Mouse (Mus musculus): ENCODE measurements around the gene Dnah14. TPM values are rescaled to one million over a fixed set of nuclear protein-coding genes. Genes with fewer than 3 reads are reported as not detected.

Dnah14 gene
- polyA plus RNA-seq, 1 experiment from 2014 or later = 1.4 TPM

GRCm38 (mm10) chr1:181623149-181623680 is 46.9 kb downstream of the Dnah14 start:
- no peak for ATAC-seq (replicated peaks; ENCODE audit: low FRiP score)
- Histone ChIP-seq H3K4me2 (no peak overlapping the region), H3K36me3 (no peaks in the 10 kb centered on the region), H3K4me3 (replicated peaks) (no peak overlapping the region), H3K27ac (no peak overlapping the region), H3K9me3 (replicated peaks) (no peaks in the 10 kb centered on the region), H3K27me3 (no peaks in the 10 kb centered on the region), H3K4me1 (no peaks in the 10 kb centered on the region), H3K9ac (no peak overlapping the region)
- 56% methylated on average over 6 of the region's 6 CpGs for WGBS

GRCm38 (mm10) chr1:181624876-181625275 is 48.5 kb downstream of the Dnah14 start:
- no peak overlapping the region for H3K4me2 ChIP-seq
- WGBS = 77% methylated on average over 8 of the region's 8 CpGs
- no peak overlapping the region for H3K4me3 ChIP-seq (replicated peaks)
- 0 out of 2 replicates have a peak, but pooled peaks cover 3% of the 10 kb centered on the region for H3K4me1 ChIP-seq
- no peak overlapping the region for H3K9ac ChIP-seq
- no peaks in the 10 kb centered on the region for H3K36me3 ChIP-seq
- no peak overlapping the region for H3K27ac ChIP-seq
- ATAC-seq (replicated peaks; ENCODE audit: low FRiP score) = no peak
- H3K9me3 ChIP-seq (replicated peaks) = no peaks in the 10 kb centered on the region
- H3K27me3 ChIP-seq = no peaks in the 10 kb centered on the region

- no peaks in the 10 kb centered on the region for H3K36me3 ChIP-seq
- no peaks in the 10 kb centered on the region for H3K9me3 ChIP-seq (replicated peaks)
- no peak overlapping the region for H3K27ac ChIP-seq
- H3K4me1 ChIP-seq = 0 out of 2 replicates have a peak, but pooled peaks cover 3% of the 10 kb centered on the region
- H3K4me3 ChIP-seq (replicated peaks) = no peak overlapping the region
- WGBS = 61% methylated on average over 6 of the region's 6 CpGs
- H3K4me2 ChIP-seq = no peak overlapping the region
- H3K9ac ChIP-seq = no peak overlapping the region
- ATAC-seq (replicated peaks; ENCODE audit: low FRiP score) = no peak
- no peaks in the 10 kb centered on the region for H3K27me3 ChIP-seq
Measured at GRCm38 (mm10) chr1:181628276-181628675, 51.9 kb downstream of the Dnah14 start.

- H3K36me3 ChIP-seq = no peaks in the 10 kb centered on the region
- WGBS = 70% methylated on average over 4 of the region's 4 CpGs
- H3K27me3 ChIP-seq = no peaks in the 10 kb centered on the region
- H3K9ac ChIP-seq = no peak overlapping the region
- no peak overlapping the region for H3K4me2 ChIP-seq
- no peaks in the 10 kb centered on the region for H3K9me3 ChIP-seq (replicated peaks)
- H3K4me3 ChIP-seq (replicated peaks) = no peak overlapping the region
- H3K4me1 ChIP-seq = 0 out of 2 replicates have a peak, but pooled peaks cover 3% of the 10 kb centered on the region
- no peak for ATAC-seq (replicated peaks; ENCODE audit: low FRiP score)
- H3K27ac ChIP-seq = no peak overlapping the region
Measured at GRCm38 (mm10) chr1:181631371-181631770, 55.0 kb downstream of the Dnah14 start.

GRCm38 (mm10) chr1:181637997-181638713 is 61.8 kb downstream of the Dnah14 start:
- no peak overlapping the region for H3K27ac ChIP-seq
- no peaks in the 10 kb centered on the region for H3K36me3 ChIP-seq
- no peaks in the 10 kb centered on the region for H3K27me3 ChIP-seq
- ATAC-seq (replicated peaks; ENCODE audit: low FRiP score) = no peak
- no peak overlapping the region for H3K4me3 ChIP-seq (replicated peaks)
- 82% methylated on average over 12 of the region's 12 CpGs for WGBS
- no peak overlapping the region for H3K4me2 ChIP-seq
- H3K4me1 ChIP-seq = no peaks in the 10 kb centered on the region
- H3K9me3 ChIP-seq (replicated peaks) = no peaks in the 10 kb centered on the region
- no peak overlapping the region for H3K9ac ChIP-seq

GRCm38 (mm10) chr1:181640383-181640782 is 64.0 kb downstream of the Dnah14 start:
- ATAC-seq (replicated peaks; ENCODE audit: low FRiP score) = no peak
- Histone ChIP-seq H3K4me1 (no peaks in the 10 kb centered on the region), H3K4me2 (no peak overlapping the region), H3K27me3 (no peaks in the 10 kb centered on the region), H3K27ac (no peak overlapping the region), H3K4me3 (replicated peaks) (no peak overlapping the region), H3K9ac (no peak overlapping the region), H3K9me3 (replicated peaks) (no peaks in the 10 kb centered on the region), H3K36me3 (no peaks in the 10 kb centered on the region)
- WGBS = 81% methylated on average over 2 of the region's 2 CpGs

- H3K4me3 ChIP-seq (replicated peaks) = no peak overlapping the region
- H3K27me3 ChIP-seq = no peaks in the 10 kb centered on the region
- 54% methylated on average over 8 of the region's 8 CpGs for WGBS
- H3K27ac ChIP-seq = no peak overlapping the region
- no peaks in the 10 kb centered on the region for H3K9me3 ChIP-seq (replicated peaks)
- no peaks in the 10 kb centered on the region for H3K36me3 ChIP-seq
- H3K4me1 ChIP-seq = no peaks in the 10 kb centered on the region
- no peak overlapping the region for H3K9ac ChIP-seq
- H3K4me2 ChIP-seq = no peak overlapping the region
- no peak for ATAC-seq (replicated peaks; ENCODE audit: low FRiP score)
Measured at GRCm38 (mm10) chr1:181647467-181647866, 71.1 kb downstream of the Dnah14 start.

- no peaks in the 10 kb centered on the region for H3K9me3 ChIP-seq (replicated peaks)
- WGBS = 48% methylated on average over 3 of the region's 3 CpGs
- no peak overlapping the region for H3K4me3 ChIP-seq (replicated peaks)
- no peak overlapping the region for H3K27ac ChIP-seq
- no peak overlapping the region for H3K9ac ChIP-seq
- no peak overlapping the region for H3K4me2 ChIP-seq
- no peaks in the 10 kb centered on the region for H3K4me1 ChIP-seq
- H3K27me3 ChIP-seq = no peaks in the 10 kb centered on the region
- no peaks in the 10 kb centered on the region for H3K36me3 ChIP-seq
- no peak for ATAC-seq (replicated peaks; ENCODE audit: low FRiP score)
Measured at GRCm38 (mm10) chr1:181653481-181653880, 77.1 kb downstream of the Dnah14 start.

- H3K27ac ChIP-seq = no peak overlapping the region
- no peaks in the 10 kb centered on the region for H3K4me1 ChIP-seq
- H3K4me3 ChIP-seq (replicated peaks) = no peak overlapping the region
- H3K9ac ChIP-seq = no peak overlapping the region
- no peak for ATAC-seq (replicated peaks; ENCODE audit: low FRiP score)
- H3K27me3 ChIP-seq = no peaks in the 10 kb centered on the region
- H3K9me3 ChIP-seq (replicated peaks) = no peaks in the 10 kb centered on the region
- no peaks in the 10 kb centered on the region for H3K36me3 ChIP-seq
- H3K4me2 ChIP-seq = no peak overlapping the region
- 81% methylated on average over 5 of the region's 5 CpGs for WGBS
Measured at GRCm38 (mm10) chr1:181656421-181656820, 80.1 kb downstream of the Dnah14 start.

GRCm38 (mm10) chr1:181666801-181667200 is 90.4 kb downstream of the Dnah14 start:
- ATAC-seq (replicated peaks; ENCODE audit: low FRiP score) = no peak

GRCm38 (mm10) chr1:181694729-181695498 is 118.6 kb downstream of the Dnah14 start:
- H3K4me2 ChIP-seq = no peak overlapping the region
- H3K9ac ChIP-seq = no peak overlapping the region
- H3K36me3 ChIP-seq = no peaks in the 10 kb centered on the region
- ATAC-seq (replicated peaks; ENCODE audit: low FRiP score) = no peak
- H3K4me1 ChIP-seq = no peaks in the 10 kb centered on the region
- no peaks in the 10 kb centered on the region for H3K27me3 ChIP-seq
- no peaks in the 10 kb centered on the region for H3K9me3 ChIP-seq (replicated peaks)
- no peak overlapping the region for H3K4me3 ChIP-seq (replicated peaks)
- WGBS = 76% methylated on average over 5 of the region's 5 CpGs
- no peak overlapping the region for H3K27ac ChIP-seq

More at GRCm38 (mm10) chr1:181666801-181667200, 90.4 kb downstream of the Dnah14 start:
- H3K9me3 ChIP-seq (replicated peaks) = no peaks in the 10 kb centered on the region
- no peaks in the 10 kb centered on the region for H3K27me3 ChIP-seq
- 49% methylated on average over 4 of the region's 4 CpGs for WGBS
- H3K36me3 ChIP-seq = no peaks in the 10 kb centered on the region
- H3K4me3 ChIP-seq (replicated peaks) = no peak overlapping the region
- 0 out of 2 replicates have a peak, but pooled peaks cover 4% of the 10 kb centered on the region for H3K4me1 ChIP-seq
- no peak overlapping the region for H3K27ac ChIP-seq
- H3K9ac ChIP-seq = no peak overlapping the region
- H3K4me2 ChIP-seq = no peak overlapping the region

- Histone ChIP-seq H3K36me3 (no peaks in the 10 kb centered on the region), H3K9me3 (replicated peaks) (no peaks in the 10 kb centered on the region), H3K4me1 (no peaks in the 10 kb centered on the region), H3K27me3 (0 out of 2 replicates have a peak, but pooled peaks cover 3% of the 10 kb centered on the region), H3K4me3 (replicated peaks) (no peak overlapping the region), H3K27ac (no peak overlapping the region), H3K4me2 (no peak overlapping the region), H3K9ac (no peak overlapping the region)
- no peak for ATAC-seq (replicated peaks; ENCODE audit: low FRiP score)
- WGBS = 47% methylated on average over 5 of the region's 5 CpGs
Measured at GRCm38 (mm10) chr1:181728707-181729106, 152.3 kb downstream of the Dnah14 start.
